Mouse (Mus musculus): ENCODE data around the gene Actbl2.

Actbl2 gene

GRCm38 (mm10) chr13:111269789-111270335, 15.0 kb downstream of the Actbl2 start:
- no peak for DNase-seq (ENCODE audit: low spot score in 2 of 2)

GRCm38 (mm10) chr13:111271868-111272267, 17.1 kb downstream of the Actbl2 start:
- DNase-seq (ENCODE audit: low spot score in 2 of 2): no peak

DNA sequence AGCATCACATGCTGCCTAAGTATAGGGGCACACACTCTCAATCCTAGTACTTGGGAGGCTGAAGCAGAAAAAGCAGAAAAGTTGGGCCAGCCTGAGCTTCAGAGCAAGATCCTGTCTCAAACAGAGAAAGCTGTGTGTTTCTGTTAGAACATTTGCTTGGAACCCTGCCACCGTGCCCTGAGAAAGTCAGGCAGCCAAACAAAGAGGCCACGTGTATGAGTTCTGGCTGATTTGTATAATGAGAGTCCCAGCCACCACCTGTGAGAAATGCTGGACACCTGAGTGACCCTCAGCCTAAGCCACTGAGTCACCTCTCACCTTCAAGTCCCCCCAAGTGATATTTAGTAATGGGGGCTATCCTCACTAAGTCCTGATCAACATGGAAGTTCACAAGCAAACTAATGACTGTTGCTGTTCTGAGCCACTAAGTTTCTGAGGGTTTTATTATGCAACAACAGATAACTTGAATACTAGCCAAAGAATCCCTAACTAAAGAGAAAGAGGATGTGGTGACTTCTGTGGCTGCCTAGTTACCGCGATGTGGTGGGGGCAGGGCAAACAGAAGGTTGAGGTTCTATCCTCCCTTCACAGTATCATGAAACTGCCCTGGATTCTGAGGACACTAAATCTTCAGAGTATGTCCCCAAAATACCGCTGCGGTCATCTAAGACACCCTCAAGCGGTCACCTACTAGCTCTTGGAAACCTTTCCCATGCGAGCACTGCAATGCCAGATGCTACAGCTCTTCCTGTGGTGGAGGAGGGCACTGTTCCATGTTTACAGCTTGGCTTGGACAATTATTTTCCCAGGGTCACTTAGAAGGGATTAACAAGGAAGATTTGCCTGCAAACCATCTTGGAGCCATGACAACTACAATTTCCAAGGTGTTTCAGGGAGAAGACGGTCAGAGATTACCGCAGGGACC, 31.9 kb downstream of the Actbl2 start:
- no peak for DNase-seq (ENCODE audit: low spot score in 2 of 2)

GRCm38 (mm10) chr13:111291161-111291957, 36.5 kb downstream of the Actbl2 start:
- DNase-seq (ENCODE audit: low spot score in 2 of 2): no peak

GRCm38 (mm10) chr13:111291958-111292493, 37.2 kb downstream of the Actbl2 start:
- DNase-seq (ENCODE audit: low spot score in 2 of 2): no peak

- no peak for DNase-seq (ENCODE audit: low spot score in 2 of 2)
Observed at GRCm38 (mm10) chr13:111293478-111293877, 38.7 kb downstream of the Actbl2 start.

DNA sequence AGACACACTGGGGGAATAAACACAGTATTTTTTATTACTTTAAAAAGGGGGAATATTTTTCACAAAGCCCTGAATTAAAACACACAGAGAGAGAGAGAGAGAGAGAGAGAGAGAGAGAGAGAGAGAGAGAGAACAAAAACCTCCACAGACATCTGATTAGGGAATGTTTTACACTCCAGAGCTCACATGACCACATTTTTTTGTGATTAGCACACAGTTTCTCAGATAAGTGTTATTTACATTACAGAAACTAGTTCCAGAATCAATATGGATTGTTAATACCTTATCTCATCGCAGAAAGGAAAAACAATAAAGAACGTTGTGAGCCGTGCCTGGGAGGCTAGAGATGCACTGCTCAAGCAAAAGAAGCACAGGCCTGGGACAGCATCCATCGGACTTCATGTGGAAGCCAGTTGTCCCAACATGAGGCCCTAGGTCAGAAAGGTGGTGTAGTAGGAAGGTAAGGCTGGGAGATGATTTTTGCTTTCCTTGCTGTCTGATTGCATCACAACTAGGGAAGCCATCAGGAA, 40.2 kb downstream of the Actbl2 start:
- DNase-seq (ENCODE audit: low spot score in 2 of 2): no peak

- no peak for DNase-seq (ENCODE audit: low spot score in 2 of 2)
Observed at GRCm38 (mm10) chr13:111296029-111296428, 41.2 kb downstream of the Actbl2 start.

- DNase-seq (ENCODE audit: low spot score in 2 of 2): no peak
Observed at GRCm38 (mm10) chr13:111297614-111298013, 42.8 kb downstream of the Actbl2 start.

- DNase-seq (ENCODE audit: low spot score in 2 of 2): no peak
Observed at GRCm38 (mm10) chr13:111299145-111299713, 44.4 kb downstream of the Actbl2 start.

DNA sequence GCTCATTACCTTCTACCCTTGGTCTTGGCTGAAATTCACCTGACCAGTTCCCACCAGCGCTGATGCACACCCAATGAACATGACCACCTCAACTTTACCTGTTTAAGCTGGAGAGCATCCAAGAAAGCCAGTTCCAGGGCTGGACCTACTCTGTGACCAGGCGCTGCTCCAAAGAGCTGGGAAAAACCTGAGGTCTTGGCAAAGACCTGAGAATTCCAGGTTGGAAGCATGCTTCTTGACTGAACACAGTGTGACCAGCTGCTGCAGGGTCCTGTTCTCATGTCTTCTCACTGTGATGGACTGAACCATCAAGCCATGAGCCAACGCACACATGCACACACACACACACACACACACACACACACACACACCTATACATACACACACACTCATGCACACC, 46.0 kb downstream of the Actbl2 start:
- DNase-seq (ENCODE audit: low spot score in 2 of 2): no peak

DNA sequence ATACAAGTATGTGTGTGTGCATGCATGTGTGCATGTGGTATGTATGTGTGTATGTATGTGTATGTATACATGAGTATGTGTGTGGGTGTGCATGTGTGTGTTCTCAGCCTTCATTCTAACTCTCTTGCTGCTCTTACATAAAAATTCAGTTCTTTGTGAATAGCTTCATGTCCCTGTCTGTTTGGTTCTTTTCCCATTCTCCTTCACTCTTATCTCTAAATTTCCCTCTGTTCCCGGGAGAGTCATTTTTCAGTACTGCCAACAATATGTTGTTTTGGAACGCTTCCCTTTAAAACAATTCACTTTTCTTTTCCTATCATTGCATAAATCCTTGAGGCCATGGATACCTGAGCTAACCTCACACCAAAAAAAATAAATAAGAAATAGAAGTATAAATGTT, 46.6 kb downstream of the Actbl2 start:
- DNase-seq (ENCODE audit: low spot score in 2 of 2): no peak

GRCm38 (mm10) chr13:111304194-111304593, 49.4 kb downstream of the Actbl2 start:
- DNase-seq (ENCODE audit: low spot score in 2 of 2): no peak

GRCm38 (mm10) chr13:111304736-111305135, 49.9 kb downstream of the Actbl2 start:
- no peak for DNase-seq (ENCODE audit: low spot score in 2 of 2)

Data from urinary bladder, adult 18-20 months (tissue).